Mouse (Mus musculus) hematopoietic stem cell, adult 5-6 weeks (primary cell): ENCODE results near the gene Tbc1d4. TPM values are rescaled to one million over a fixed set of nuclear protein-coding genes. Genes with fewer than 3 reads are reported as not detected.

Experiments
- ATAC-seq, 2 experiments: fragments of 125-278 bp in 1 of 2; replicated peaks in 1 of 2; 2 replicates each; pipeline ENCODE4 v1.8.0; 2016 to 2017; ENCODE audit warnings: inconsistent platforms in 2 of 2, mild to moderate bottlenecking in 2 of 2, moderate number of reproducible peaks in 2 of 2, low read depth in 1 of 2, moderate TSS enrichment in 1 of 2; ENCODE audit not compliant: low FRiP score in 2 of 2, poor library complexity in 2 of 2, severe bottlenecking in 2 of 2, insufficient read depth in 1 of 2, low TSS enrichment in 1 of 2
- total RNA-seq: library from RNA; stranded (forward); fragments of 172-1452, 232-1000 nt; gene quantifications from 2 replicates; pipeline ENCODE4 v1.2.3, GENCODE M21; 2017

The Tbc1d4 gene
- total RNA-seq, 1 experiment from 2014 or later, result 23.2 TPM

GRCm38 (mm10) chr14:101483230-101483629 is 125.8 kb downstream of the Tbc1d4 start:
- no peak for ATAC-seq

- ATAC-seq, result no peak
Measured at GRCm38 (mm10) chr14:101482270-101482669, 126.7 kb downstream of the Tbc1d4 start.

- peak; percentile 87 to 90 for ATAC-seq
Measured at GRCm38 (mm10) chr14:101481165-101481564, 127.8 kb downstream of the Tbc1d4 start.

- no peak for ATAC-seq
Measured at GRCm38 (mm10) chr14:101480541-101480940, 128.4 kb downstream of the Tbc1d4 start.

GRCm38 (mm10) chr14:101477827-101478220 is 131.2 kb downstream of the Tbc1d4 start:
- ATAC-seq, result no peak

- ATAC-seq, result no peak
Measured at GRCm38 (mm10) chr14:101477081-101477826, 131.7 kb downstream of the Tbc1d4 start.

- ATAC-seq, result no peak
Measured at GRCm38 (mm10) chr14:101469475-101470093, 139.4 kb downstream of the Tbc1d4 start.

GRCm38 (mm10) chr14:101468143-101468542 is 140.8 kb downstream of the Tbc1d4 start:
- ATAC-seq, result no peak

GRCm38 (mm10) chr14:101467532-101467931 is 141.5 kb downstream of the Tbc1d4 start:
- ATAC-seq, result no peak

- ATAC-seq, result no peak
Measured at GRCm38 (mm10) chr14:101466521-101466920, 142.5 kb downstream of the Tbc1d4 start.

- no peak for ATAC-seq
Measured at GRCm38 (mm10) chr14:101465893-101466292, 143.1 kb downstream of the Tbc1d4 start.

- ATAC-seq, result peak; percentile 56 to 76; a peak in 3 of 4 replicates
Measured at GRCm38 (mm10) chr14:101460768-101461167, 148.2 kb downstream of the Tbc1d4 start.

GRCm38 (mm10) chr14:101452915-101453314 is 156.1 kb downstream of the Tbc1d4 start:
- peak; percentile 86 to 94 for ATAC-seq

GRCm38 (mm10) chr14:101447857-101448256 is 161.1 kb downstream of the Tbc1d4 start:
- ATAC-seq, result no peak

GRCm38 (mm10) chr14:101445205-101445604 is 163.8 kb downstream of the Tbc1d4 start:
- ATAC-seq, result no peak

GRCm38 (mm10) chr14:101437925-101438324 is 171.1 kb downstream of the Tbc1d4 start:
- ATAC-seq, result no peak

GRCm38 (mm10) chr14:101430536-101430935 is 178.5 kb downstream of the Tbc1d4 start:
- no peak for ATAC-seq

- peak in 1 of 2 experiments; percentile 32; a peak in 1 of 4 replicates for ATAC-seq
Measured at GRCm38 (mm10) chr14:101428805-101429516, 180.0 kb downstream of the Tbc1d4 start.
